Mouse (Mus musculus): ENCODE data around the gene Plekhh2. TPM values are rescaled to one million over a fixed set of nuclear protein-coding genes. Genes with fewer than 3 reads are reported as not detected.

Gene Plekhh2
- polyA plus RNA-seq (2016; fragmentation: Nextera tagmentation; extraction: Ambion mirVana), result 0.76 and 0.81 TPM in 2 replicates

DNA sequence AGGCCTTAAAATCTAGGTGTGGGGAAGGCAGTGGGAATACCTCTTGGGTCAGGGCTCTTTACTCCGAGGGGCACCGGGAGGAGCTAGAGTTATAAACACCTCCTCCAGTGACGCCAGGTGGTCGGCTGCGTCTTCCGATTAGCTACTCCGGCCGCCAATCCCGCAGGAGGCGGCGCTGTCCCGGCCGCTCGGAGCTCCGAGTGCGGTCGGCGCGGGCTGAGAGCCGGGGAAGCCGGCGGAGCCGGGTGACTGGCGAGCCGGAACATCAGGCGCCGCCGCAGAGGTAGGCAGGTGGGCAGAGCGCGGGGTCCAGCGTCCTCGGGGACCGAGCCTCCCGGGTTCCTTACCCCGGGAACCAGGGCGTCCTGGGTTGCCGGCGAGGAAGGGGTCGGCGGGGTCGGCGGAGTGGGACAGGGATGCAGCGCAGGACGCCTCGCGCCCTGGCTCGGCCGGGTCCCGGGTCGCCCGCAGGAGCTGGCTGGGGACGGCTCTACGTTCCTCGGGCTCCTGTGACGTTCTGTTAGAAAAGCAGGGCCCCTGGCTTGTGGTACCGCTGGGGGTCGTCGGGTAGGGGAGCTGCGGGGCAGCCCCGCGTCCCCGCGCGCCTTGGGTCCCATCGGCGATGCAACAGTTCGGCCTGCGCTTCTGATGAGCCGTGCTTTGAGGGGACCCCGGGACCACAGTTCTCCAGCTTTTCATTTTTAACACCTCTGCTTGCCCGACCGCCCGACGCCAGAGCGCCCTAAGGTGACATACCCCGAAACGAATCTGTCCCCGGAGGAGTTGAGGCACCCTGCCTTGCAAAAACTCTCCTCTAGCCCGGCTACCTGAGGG is at the start of gene Plekhh2:
Gene Plekhh2, plus strand, starts transcription at position 214 of the 834 bp plus-strand sequence.
- Histone ChIP-seq H3K27me3 (replicated peaks) (peaks cover 45% of the 10 kb centered on the region), H3K27ac (peak within 1 kb of the TSS; percentile 14; the same call in 1 of the 2 replicates), H3K4me3 (peak within 1 kb of the TSS; percentile 49), H3K9ac (peak within 1 kb of the TSS; percentile 57), H3K9me3 (replicated peaks) (no peaks in the 10 kb centered on the region), H3K4me2 (peak within 1 kb of the TSS; percentile 73), H3K36me3 (no peaks in the 10 kb centered on the region), H3K4me1 (0 out of 2 replicates have a peak, but pooled peaks cover 5% of the 10 kb centered on the region)
- peak; percentile 55 for ATAC-seq
- WGBS (ENCODE audit: insufficient replicate concordance), result under 1% methylated on average over 79 of the region's 79 CpGs

DNA sequence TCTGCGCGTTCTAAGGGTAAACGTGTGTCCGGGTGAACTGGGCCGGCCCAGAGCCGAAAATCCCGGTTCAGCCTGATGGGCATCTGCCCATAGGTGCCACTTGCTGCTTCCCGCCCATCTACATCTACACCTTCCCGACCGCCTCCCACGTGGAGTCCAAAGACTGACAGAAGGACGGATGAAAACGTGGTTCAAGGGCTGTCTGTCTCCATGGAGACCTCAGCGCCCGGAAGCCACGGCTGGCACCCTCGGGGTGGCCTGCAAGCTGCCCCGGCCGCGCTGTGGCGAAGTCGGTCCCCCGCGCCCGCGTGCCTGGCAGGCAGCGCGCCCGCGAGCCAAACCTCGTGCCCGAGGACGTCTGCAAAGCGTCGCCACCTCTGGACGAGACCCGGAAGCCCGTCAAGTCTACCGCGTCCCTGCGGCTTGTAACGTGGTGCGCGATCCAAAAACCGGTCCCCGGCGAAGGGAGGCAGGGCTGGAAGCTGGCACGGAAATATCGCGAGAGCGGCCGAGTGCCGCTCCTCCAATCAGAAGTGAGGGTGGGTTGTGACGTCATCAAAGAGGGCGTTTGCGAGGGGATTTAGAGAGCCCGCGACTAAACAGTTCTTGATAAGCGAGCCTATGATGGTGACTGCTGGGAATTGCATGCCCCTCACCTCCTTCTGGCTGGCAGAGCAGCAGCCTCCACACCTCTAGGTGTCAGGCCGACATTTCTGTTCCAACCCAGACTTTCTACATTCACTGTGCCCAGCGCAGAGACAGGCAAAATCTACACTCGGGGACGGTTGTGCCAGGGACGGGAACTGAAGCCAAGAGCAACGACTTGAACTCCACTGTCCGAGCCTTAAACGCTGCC is 45.7 kb upstream of the Plekhh2 start, which contains the start of gene Thada:
Gene Thada, minus strand, starts transcription at position 453 of the 856 bp plus-strand sequence.
- ATAC-seq, result peak; percentile 94
- H3K4me1 ChIP-seq, result peaks cover 10% of the 10 kb centered on the region
- WGBS (ENCODE audit: insufficient replicate concordance), result under 1% methylated on average over 67 of the region's 67 CpGs
- H3K36me3 ChIP-seq, result peaks cover 10% of the 10 kb centered on the region
- peak within 1 kb of the TSS; percentile 81 for H3K27ac ChIP-seq
- H3K9me3 ChIP-seq (replicated peaks), result no peaks in the 10 kb centered on the region
- peak within 1 kb of the TSS; percentile 91 for H3K4me3 ChIP-seq
- no peaks in the 10 kb centered on the region for H3K27me3 ChIP-seq (replicated peaks)
- peak within 1 kb of the TSS; percentile 87 for H3K9ac ChIP-seq
- peak within 1 kb of the TSS; percentile 91 for H3K4me2 ChIP-seq

DNA sequence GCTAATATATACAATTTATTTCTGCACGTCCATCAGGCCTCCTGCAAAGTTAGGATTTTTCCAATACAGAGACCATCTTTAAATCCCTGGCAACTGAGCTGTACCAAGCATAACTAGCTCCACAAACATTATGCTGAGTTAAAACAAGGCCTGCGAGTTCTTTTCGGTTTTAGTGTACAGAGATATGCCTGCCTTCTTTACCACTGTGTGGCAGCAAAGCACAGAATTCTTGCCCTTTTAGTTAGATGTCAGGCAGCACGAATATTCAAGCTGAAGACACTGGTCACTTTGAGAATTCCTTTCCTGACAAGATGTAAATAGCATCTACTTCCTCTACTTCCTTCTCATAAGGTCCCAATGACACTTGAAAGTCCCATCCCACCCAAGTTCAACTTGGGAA is 37.4 kb upstream of the Plekhh2 start:
- Histone ChIP-seq H3K4me3 (no peak overlapping the region), H3K9ac (no peak overlapping the region), H3K9me3 (replicated peaks) (no peaks in the 10 kb centered on the region), H3K27ac (no peak overlapping the region), H3K4me1 (no peaks in the 10 kb centered on the region), H3K4me2 (no peak overlapping the region), H3K27me3 (replicated peaks) (no peaks in the 10 kb centered on the region), H3K36me3 (no peaks in the 10 kb centered on the region)
- no peak for ATAC-seq
- 53% methylated on average over 4 of the region's 4 CpGs for WGBS (ENCODE audit: insufficient replicate concordance)

DNA sequence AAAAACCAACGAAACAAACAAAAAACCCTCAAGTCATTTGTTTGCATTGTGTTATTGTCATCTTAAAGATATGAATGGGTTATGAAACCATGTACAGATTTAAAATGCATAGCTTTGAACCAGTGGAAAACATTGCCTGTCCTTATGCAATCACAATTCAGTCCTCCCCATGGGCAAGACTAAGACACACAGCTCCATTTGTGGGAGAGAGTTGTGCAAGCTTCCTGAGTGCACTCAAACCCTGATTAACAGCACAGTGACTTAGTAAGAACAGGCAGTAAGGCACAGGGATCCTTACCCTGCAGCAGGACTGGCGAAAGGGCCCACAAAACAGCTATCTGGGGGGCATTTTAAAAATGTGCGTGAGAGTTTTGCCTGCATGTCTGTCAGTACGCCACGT is 34.5 kb upstream of the Plekhh2 start:
- Histone ChIP-seq H3K27ac (no peak overlapping the region), H3K4me2 (no peak overlapping the region), H3K4me3 (no peak overlapping the region), H3K9ac (no peak overlapping the region), H3K9me3 (replicated peaks) (no peaks in the 10 kb centered on the region), H3K4me1 (no peaks in the 10 kb centered on the region), H3K27me3 (replicated peaks) (0 out of 2 replicates have a peak, but pooled peaks cover 4% of the 10 kb centered on the region), H3K36me3 (no peaks in the 10 kb centered on the region)
- WGBS (ENCODE audit: insufficient replicate concordance), result 60% methylated on average over 5 of the region's 5 CpGs
- no peak for ATAC-seq

DNA sequence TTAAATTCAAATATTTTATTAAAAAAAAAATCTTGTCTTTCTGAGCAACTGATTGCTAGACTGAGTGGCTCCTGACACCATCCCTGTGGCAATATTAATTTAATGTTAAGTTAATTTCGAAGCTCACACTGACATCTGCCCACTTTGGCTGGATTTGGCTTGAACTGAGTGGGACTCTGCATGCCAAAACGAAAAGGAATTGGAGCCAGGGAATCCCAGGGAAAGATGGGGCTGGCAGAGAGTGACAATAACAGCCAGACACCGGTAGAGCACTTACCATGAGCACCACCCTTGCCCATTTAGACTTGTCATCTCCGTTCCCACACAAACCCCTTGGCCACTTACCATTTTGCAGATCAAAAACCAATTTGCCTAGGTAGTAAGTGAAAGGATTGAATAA is 33.4 kb upstream of the Plekhh2 start:
- Histone ChIP-seq H3K4me3 (no peak overlapping the region), H3K9me3 (replicated peaks) (no peaks in the 10 kb centered on the region), H3K4me2 (no peak overlapping the region), H3K27me3 (replicated peaks) (0 out of 2 replicates have a peak, but pooled peaks cover 4% of the 10 kb centered on the region), H3K36me3 (no peaks in the 10 kb centered on the region), H3K27ac (no peak overlapping the region), H3K4me1 (no peaks in the 10 kb centered on the region), H3K9ac (no peak overlapping the region)
- WGBS (ENCODE audit: insufficient replicate concordance), result 62% methylated on average over 4 of the region's 4 CpGs
- no peak for ATAC-seq

DNA sequence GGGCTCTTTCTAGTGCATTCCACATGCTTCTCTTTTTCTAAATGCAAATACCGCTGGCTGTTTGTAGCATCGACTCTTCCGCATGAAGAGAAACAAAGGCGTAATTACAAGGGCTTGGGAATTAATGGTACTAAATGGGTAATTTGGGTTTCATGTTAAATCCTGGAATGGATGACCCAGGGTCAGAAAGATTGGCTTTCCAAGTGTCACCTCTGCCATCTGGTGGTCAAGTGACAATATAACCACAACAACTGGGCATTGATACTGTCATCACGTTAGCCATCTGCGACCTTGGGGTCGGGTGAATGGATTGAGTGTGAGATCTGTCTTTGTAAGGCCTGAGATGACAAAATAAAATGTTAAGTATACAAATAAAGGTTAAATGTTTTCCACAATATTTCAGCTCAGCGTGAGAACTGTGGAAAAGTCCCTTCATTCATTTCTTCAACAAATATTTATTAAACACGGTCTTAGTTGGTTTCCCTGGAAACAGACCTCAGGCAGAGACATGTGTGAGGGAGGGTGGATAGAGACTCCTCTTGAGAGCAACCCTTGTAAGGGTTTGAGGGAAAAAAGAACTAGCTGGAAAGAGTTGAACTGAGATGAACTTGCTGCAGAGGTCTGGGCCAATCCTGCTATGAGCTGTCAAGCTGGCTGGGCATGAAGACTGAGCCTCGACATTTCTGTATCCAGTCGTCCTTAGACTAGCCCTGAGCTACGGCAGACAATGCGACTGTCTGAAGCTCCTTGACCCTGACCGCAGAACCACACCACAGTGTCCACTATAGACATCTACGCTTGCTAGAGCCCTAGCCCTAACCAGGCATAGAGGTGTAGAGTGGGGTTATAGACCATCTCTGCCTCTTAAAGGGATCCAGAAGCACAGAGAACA is 31.0 kb upstream of the Plekhh2 start:
- Histone ChIP-seq H3K9me3 (replicated peaks) (no peaks in the 10 kb centered on the region), H3K4me1 (no peaks in the 10 kb centered on the region), H3K9ac (no peak overlapping the region), H3K36me3 (no peaks in the 10 kb centered on the region), H3K27me3 (replicated peaks) (0 out of 2 replicates have a peak, but pooled peaks cover 4% of the 10 kb centered on the region), H3K4me2 (no peak overlapping the region), H3K27ac (no peak overlapping the region), H3K4me3 (no peak overlapping the region)
- 46% methylated on average over 15 of the region's 15 CpGs for WGBS (ENCODE audit: insufficient replicate concordance)
- no peak for ATAC-seq

DNA sequence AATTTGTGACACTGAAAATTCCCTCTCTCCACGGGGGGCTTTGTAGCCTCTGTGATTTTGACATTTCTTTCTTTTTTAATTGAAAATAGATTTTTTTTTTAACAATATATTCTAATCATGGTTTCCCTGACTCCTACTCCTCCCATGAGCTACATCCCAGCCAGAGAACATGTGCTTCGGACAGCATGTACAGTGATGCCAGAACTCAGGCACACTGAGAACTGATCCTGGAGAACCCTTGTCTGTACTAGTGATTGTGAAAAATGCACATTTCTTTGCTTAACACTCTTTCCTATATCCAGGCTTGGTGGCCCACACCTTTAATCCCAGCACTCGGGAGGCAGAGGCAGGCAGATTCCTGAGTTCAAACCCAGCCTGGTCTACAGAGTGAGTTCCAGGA is 28.9 kb upstream of the Plekhh2 start:
- Histone ChIP-seq H3K27me3 (replicated peaks) (0 out of 2 replicates have a peak, but pooled peaks cover 4% of the 10 kb centered on the region), H3K36me3 (no peaks in the 10 kb centered on the region), H3K4me3 (no peak overlapping the region), H3K4me1 (no peaks in the 10 kb centered on the region), H3K27ac (no peak overlapping the region), H3K9me3 (replicated peaks) (no peaks in the 10 kb centered on the region), H3K4me2 (no peak overlapping the region), H3K9ac (no peak overlapping the region)
- 67% methylated on average over 3 of the region's 3 CpGs for WGBS (ENCODE audit: insufficient replicate concordance)
- no peak for ATAC-seq

DNA sequence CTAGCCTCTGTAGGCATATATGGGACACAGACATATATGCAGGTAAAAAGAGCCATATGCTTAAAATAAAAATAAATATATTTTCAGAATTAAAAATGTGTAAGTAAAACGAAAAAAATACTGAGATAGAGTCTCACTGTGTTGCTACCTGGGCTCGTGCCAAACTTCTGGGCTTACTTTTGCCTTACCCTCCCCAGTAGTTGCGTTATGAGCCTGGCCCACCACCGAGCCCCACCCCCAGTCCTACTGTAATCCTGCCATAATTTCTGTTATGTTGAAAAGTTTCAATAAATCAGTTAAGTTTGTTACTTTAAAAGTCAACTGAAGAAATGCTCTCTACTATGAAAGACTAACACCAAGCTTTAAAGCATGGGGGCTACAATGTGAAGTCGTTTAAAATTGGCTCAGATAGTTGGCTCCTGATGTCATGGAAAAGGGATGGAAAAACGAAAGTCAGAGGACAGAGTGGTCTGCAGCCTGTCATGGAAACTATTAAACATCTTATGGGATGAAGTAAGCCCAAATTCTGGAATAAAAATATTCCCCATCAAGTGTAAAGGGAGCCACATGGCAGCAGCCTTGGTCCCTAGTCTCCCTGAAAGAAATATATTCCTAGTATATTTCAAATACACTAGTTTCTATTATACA is 27.9 kb upstream of the Plekhh2 start:
- no peak overlapping the region for H3K4me2 ChIP-seq
- H3K36me3 ChIP-seq, result no peaks in the 10 kb centered on the region
- H3K4me1 ChIP-seq, result no peaks in the 10 kb centered on the region
- WGBS (ENCODE audit: insufficient replicate concordance), result 54% methylated on average over 6 of the region's 6 CpGs
- no peak for ATAC-seq
- no peak overlapping the region for H3K4me3 ChIP-seq
- no peak overlapping the region for H3K27ac ChIP-seq
- H3K9ac ChIP-seq, result no peak overlapping the region
- H3K27me3 ChIP-seq (replicated peaks), result 0 out of 2 replicates have a peak, but pooled peaks cover 4% of the 10 kb centered on the region
- H3K9me3 ChIP-seq (replicated peaks), result no peaks in the 10 kb centered on the region

DNA sequence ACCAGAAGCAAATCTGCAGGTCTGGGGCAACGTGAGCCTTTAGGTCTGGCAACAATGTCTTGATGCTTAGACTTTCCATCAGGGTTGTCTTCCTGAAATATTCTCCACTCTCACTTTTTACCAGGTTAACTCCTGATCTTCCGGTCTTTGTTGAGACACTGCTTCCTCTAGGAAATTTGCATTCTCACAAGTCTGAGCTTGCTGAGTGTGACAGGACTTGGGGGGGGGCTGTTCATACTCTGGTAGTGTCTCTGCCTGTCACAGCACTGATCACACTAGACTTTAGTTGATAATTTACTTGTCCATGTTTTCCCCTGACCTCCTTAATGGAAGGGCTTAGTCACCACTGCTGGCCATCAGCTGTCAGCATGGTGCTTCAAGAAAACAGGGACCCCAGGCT is 24.3 kb upstream of the Plekhh2 start:
- H3K27me3 ChIP-seq (replicated peaks), result no peaks in the 10 kb centered on the region
- no peak for ATAC-seq
- H3K4me2 ChIP-seq, result no peak overlapping the region
- no peaks in the 10 kb centered on the region for H3K9me3 ChIP-seq (replicated peaks)
- no peaks in the 10 kb centered on the region for H3K4me1 ChIP-seq
- no peaks in the 10 kb centered on the region for H3K36me3 ChIP-seq
- WGBS (ENCODE audit: insufficient replicate concordance), result 65% methylated on average over 2 of the region's 2 CpGs
- H3K9ac ChIP-seq, result no peak overlapping the region
- H3K27ac ChIP-seq, result no peak overlapping the region
- no peak overlapping the region for H3K4me3 ChIP-seq

DNA sequence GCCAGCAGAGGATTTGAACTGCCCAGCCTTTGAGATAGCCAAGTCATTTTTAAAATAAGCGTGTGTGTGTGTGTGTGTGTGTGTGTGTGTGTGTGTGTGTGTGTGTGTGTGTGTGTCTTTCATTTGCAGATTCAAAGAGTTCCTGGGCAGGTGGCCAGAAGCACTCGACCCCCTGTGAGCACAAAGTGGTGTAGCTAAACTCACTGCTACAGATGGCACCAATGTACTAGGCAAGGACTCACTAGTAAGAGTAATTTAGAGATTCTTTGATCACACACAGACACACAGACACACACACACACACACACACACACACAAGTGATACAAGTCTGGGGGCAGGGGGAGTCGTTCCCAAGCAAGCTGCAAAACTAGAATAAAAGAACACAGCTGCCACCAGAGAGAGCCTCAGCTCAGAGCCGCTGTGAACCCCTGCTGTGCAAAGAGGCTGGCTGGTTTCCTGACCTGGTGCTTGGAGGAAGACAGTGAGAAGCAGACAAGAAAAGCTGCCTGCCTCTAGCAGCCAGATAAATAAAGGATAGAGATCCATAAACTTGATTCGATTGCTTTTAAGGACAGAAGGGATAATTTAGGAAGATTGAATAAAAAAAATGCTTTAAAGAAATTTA is 19.3 kb upstream of the Plekhh2 start:
- Histone ChIP-seq H3K4me2 (no peak overlapping the region), H3K9ac (no peak overlapping the region), H3K36me3 (no peaks in the 10 kb centered on the region), H3K4me1 (no peaks in the 10 kb centered on the region), H3K9me3 (replicated peaks) (no peaks in the 10 kb centered on the region), H3K27me3 (replicated peaks) (no peaks in the 10 kb centered on the region), H3K4me3 (no peak overlapping the region), H3K27ac (no peak overlapping the region)
- WGBS (ENCODE audit: insufficient replicate concordance), result 35% methylated on average over 4 of the region's 5 CpGs
- ATAC-seq, result no peak

Measured in liver, embryonic 12.5 days (tissue).